Mouse (Mus musculus): ENCODE results near the gene Heatr5b. TPM values are rescaled to one million over a fixed set of nuclear protein-coding genes. Genes with fewer than 3 reads are reported as not detected.

The Heatr5b gene
- polyA plus RNA-seq, 1 experiment from 2014 or later, result 14.2 TPM

DNA sequence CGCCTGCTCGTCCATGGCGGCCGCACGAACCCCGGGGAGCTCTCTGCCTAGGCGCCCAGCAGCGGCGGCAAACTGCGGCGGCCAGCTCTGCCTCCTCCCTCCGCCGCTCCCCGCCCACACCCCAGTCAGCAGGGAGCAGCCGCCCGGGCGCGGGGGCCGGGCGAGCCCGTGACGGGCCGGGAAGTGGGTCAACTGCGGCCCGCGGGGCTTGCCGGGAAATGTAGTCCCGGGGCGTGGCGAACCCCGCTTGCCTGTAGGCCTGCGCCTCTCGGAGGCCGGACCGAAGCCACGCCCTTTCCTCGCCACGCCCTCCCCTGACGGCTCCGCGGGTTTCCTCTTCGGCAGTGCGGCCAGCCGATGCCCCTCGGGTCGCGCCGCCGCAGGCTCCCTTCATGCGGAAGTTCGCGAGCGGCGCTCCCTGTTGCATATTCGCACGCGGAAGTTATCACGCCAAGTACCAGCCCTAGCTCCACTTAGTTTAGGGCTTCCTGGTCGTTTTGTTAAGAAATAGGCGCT lies 98.6 kb downstream of the Heatr5b start:
- ATAC-seq (replicated peaks; ENCODE audit: insufficient number of reproducible peaks, low FRiP score, low TSS enrichment, low read depth) (peak; percentile 97), DNase-seq (ENCODE audit: low spot score) (peak; percentile 98)
- Histone ChIP-seq H3K9ac (replicated peaks; ENCODE audit: low read length) (peak overlapping the region; percentile 94), H3K4me3 (ENCODE audit: low read depth, low read length) (peak overlapping the region; percentile 87), H3K27ac (replicated peaks; ENCODE audit: low read depth, low read length) (peak overlapping the region; percentile 82), H3K9me3 (replicated peaks; ENCODE audit: control insufficient read depth, low read length) (no peaks in the 10 kb centered on the region), H3K36me3 (replicated peaks; ENCODE audit: control insufficient read depth, insufficient read depth, low read depth, low read length) (no peaks in the 10 kb centered on the region), H3K27me3 (ENCODE audit: control insufficient read depth, insufficient read depth, low read length) (no peaks in the 10 kb centered on the region), H3K4me2 (ENCODE audit: low read depth, low read length) (peak overlapping the region; percentile 76), H3K4me1 (ENCODE audit: control insufficient read depth, insufficient read depth, low read length) (no peaks in the 10 kb centered on the region; the same call in 1 of the 2 replicates)
- WGBS, result under 1% methylated on average over 56 of the region's 60 CpGs

DNA sequence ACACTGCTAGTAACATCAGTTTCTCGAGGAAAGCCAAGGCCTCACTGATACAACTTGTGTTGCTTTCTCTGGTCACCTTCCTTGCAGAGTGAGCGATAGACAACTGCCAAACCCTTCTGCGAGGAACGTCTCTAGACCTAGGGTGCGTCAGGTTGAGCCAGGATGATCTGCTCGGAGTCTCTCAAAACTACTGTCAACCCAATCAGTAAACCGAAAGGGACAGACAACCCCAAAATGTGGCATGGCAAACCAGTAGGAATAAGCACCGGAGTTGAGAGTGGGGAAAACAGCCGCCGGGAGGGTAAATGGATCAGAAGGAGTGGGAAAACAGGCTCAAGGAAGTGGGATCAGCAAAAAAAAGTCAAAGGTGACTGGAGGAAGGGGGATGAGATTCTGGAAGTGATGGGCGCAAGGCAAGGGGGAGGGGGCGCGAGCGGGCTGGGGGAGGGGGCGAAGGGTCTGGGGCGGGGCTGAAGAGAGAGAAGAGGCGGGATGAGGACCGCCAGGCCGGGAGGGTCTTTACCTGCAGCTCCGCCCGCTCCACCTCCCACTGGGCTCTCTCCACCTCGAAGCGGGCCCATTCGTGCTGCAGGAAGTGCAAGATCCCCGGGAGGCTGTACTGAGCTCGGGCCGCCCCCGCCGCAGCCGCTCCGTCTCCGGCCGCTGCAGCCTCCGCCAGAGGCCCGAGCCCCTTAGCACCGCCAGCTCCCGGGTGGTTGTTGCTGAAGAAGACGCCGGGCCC lies 99.3 kb downstream of the Heatr5b start:
- Histone ChIP-seq H3K27ac (replicated peaks; ENCODE audit: low read depth, low read length) (peak overlapping the region; percentile 82), H3K4me2 (ENCODE audit: low read depth, low read length) (peak overlapping the region; percentile 53), H3K4me1 (ENCODE audit: control insufficient read depth, insufficient read depth, low read length) (no peaks in the 10 kb centered on the region; the same call in 1 of the 2 replicates), H3K9me3 (replicated peaks; ENCODE audit: control insufficient read depth, low read length) (no peaks in the 10 kb centered on the region), H3K4me3 (ENCODE audit: low read depth, low read length) (peak overlapping the region; percentile 87), H3K27me3 (ENCODE audit: control insufficient read depth, insufficient read depth, low read length) (no peaks in the 10 kb centered on the region), H3K36me3 (replicated peaks; ENCODE audit: control insufficient read depth, insufficient read depth, low read depth, low read length) (no peaks in the 10 kb centered on the region), H3K9ac (replicated peaks; ENCODE audit: low read length) (peak overlapping the region; percentile 94)
- DNase-seq (ENCODE audit: low spot score) (peak; percentile 59), ATAC-seq (replicated peaks; ENCODE audit: insufficient number of reproducible peaks, low FRiP score, low TSS enrichment, low read depth) (peak; percentile 85)
- WGBS, result under 1% methylated on average over 33 of the region's 39 CpGs

DNA sequence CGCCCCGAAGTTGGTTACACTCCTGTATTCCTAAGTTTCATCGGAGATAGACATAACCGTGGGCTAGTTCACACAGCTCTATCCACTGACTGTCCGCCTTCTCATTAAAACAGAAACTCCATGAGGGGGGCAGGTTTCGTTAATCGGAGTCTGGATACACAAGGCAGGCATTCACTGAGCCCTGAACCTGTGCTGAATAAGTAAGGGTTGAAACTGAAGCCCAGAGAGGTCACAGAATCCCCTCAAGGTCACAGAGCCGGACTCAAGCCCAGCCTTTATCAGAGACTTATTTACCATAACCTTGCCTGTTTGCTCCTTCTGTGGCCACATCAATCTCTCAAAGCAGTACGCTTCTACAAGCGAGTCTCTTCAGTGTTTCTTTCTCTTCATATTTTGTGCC lies 100.4 kb downstream of the Heatr5b start:
- H3K4me1 ChIP-seq (ENCODE audit: control insufficient read depth, insufficient read depth, low read length), result no peaks in the 10 kb centered on the region; the same call in 1 of the 2 replicates
- no peak overlapping the region; the same call in none of the 2 replicates for H3K4me2 ChIP-seq (ENCODE audit: low read depth, low read length)
- H3K27me3 ChIP-seq (ENCODE audit: control insufficient read depth, insufficient read depth, low read length), result no peaks in the 10 kb centered on the region
- no peaks in the 10 kb centered on the region for H3K36me3 ChIP-seq (replicated peaks; ENCODE audit: control insufficient read depth, insufficient read depth, low read depth, low read length)
- H3K27ac ChIP-seq (replicated peaks; ENCODE audit: low read depth, low read length), result no peak overlapping the region
- no peaks in the 10 kb centered on the region for H3K9me3 ChIP-seq (replicated peaks; ENCODE audit: control insufficient read depth, low read length)
- H3K4me3 ChIP-seq (ENCODE audit: low read depth, low read length), result no peak overlapping the region
- DNase-seq (ENCODE audit: low spot score) (no peak), ATAC-seq (replicated peaks; ENCODE audit: insufficient number of reproducible peaks, low FRiP score, low TSS enrichment, low read depth) (no peak)
- H3K9ac ChIP-seq (replicated peaks; ENCODE audit: low read length), result 0 out of 2 replicates have a peak overlapping the region, but pooled peaks have one; percentile 22
- WGBS, result 66% methylated on average over 10 of the region's 10 CpGs

DNA sequence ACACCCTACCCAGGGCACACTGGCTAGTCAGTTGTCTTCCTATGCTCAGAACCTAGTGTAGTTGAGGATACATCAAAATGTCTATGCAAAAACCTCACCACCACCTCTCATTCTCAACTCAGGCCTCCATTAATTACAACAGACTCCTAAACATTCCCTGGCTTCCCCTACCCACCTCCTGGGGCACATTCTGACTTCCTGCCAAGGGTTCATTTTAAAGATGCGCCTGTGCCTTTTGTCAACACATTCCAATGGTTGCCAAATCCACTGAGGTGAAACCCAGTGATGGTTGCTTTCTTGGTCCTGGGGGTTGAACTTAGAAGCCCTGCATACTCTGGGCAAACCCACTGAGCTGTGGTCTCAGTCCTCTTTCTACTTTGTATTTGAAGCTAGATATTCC lies 103.1 kb downstream of the Heatr5b start:
- no peak overlapping the region for H3K9ac ChIP-seq (replicated peaks; ENCODE audit: low read length)
- no peak overlapping the region for H3K27ac ChIP-seq (replicated peaks; ENCODE audit: low read depth, low read length)
- no peaks in the 10 kb centered on the region for H3K27me3 ChIP-seq (ENCODE audit: control insufficient read depth, insufficient read depth, low read length)
- H3K4me2 ChIP-seq (ENCODE audit: low read depth, low read length), result no peak overlapping the region
- ATAC-seq (replicated peaks; ENCODE audit: insufficient number of reproducible peaks, low FRiP score, low TSS enrichment, low read depth) (no peak), DNase-seq (ENCODE audit: low spot score) (no peak)
- no peaks in the 10 kb centered on the region; the same call in 1 of the 2 replicates for H3K4me1 ChIP-seq (ENCODE audit: control insufficient read depth, insufficient read depth, low read length)
- H3K36me3 ChIP-seq (replicated peaks; ENCODE audit: control insufficient read depth, insufficient read depth, low read depth, low read length), result no peaks in the 10 kb centered on the region
- H3K9me3 ChIP-seq (replicated peaks; ENCODE audit: control insufficient read depth, low read length), result no peaks in the 10 kb centered on the region
- WGBS, result 66% methylated on average over 1 of the region's 1 CpGs
- no peak overlapping the region for H3K4me3 ChIP-seq (ENCODE audit: low read depth, low read length)

DNA sequence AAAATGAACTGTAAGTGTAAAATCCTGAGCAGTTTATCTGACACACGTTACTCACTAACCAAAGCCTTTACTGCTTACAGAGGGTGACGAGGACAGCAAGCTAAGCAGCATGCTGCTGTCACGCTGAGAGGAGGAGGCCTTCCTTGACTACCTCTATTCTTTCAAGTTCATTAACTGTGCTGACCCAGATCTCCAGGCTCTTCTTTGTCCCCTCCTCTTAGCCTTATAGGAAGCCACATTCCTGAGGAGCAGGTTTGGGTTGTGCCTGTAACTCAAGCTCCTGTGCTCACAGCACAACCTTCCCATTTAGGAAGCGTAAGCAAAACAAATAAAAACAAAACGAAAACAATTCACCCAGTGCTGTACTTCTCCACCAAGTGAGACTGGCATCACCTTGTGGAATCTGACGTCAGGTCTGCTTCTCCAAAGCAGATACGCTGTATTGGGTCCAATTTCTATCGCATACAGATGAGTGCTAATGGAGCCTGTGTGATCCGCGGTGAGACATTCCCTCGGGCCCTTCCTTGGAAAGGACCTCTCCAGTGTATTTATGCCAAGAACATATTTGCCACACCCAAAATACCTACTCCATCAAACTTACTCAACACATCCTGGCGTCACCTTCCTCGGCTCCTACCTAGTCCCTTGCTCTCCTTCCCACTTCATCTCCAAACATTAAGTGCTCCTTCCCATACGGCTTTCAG lies 108.3 kb downstream of the Heatr5b start:
- Histone ChIP-seq H3K36me3 (replicated peaks; ENCODE audit: control insufficient read depth, insufficient read depth, low read depth, low read length) (no peaks in the 10 kb centered on the region), H3K4me1 (ENCODE audit: control insufficient read depth, insufficient read depth, low read length) (no peaks in the 10 kb centered on the region), H3K27me3 (ENCODE audit: control insufficient read depth, insufficient read depth, low read length) (no peaks in the 10 kb centered on the region), H3K4me3 (ENCODE audit: low read depth, low read length) (no peak overlapping the region), H3K9ac (replicated peaks; ENCODE audit: low read length) (no peak overlapping the region), H3K4me2 (ENCODE audit: low read depth, low read length) (no peak overlapping the region), H3K27ac (replicated peaks; ENCODE audit: low read depth, low read length) (no peak overlapping the region), H3K9me3 (replicated peaks; ENCODE audit: control insufficient read depth, low read length) (no peaks in the 10 kb centered on the region)
- no peak for DNase-seq (ENCODE audit: low spot score)
- WGBS, result 76% methylated on average over 14 of the region's 14 CpGs
- no peak for ATAC-seq (replicated peaks; ENCODE audit: insufficient number of reproducible peaks, low FRiP score, low TSS enrichment, low read depth)

DNA sequence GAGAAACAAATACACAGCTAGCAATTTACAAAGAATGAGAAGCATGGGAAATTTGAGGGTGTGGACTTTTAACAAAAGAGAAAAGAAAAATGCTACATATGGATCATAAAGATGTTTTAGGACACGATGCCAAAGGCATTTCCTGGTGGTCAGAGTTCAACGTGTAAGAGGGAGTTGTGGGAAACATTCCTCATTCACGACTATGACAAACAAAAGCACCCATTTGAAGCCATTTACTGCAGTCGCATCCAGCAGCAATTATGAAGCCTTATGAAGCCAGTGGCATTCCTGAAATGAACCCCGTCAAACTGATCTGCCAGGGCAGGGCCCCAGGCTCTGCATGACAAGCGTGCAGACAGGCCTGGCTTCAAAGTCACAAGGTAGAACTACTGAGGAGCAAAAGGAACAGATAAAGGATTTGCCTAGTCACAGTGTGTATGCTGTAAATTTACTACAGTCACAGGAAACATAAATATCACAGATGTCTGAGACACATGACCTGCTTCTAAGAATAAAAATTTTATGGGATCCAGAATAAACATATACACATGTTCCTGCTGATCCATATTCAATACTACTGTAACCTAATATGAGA lies 110.6 kb downstream of the Heatr5b start:
- no peak overlapping the region for H3K4me2 ChIP-seq (ENCODE audit: low read depth, low read length)
- DNase-seq (ENCODE audit: low spot score) (no peak), ATAC-seq (replicated peaks; ENCODE audit: insufficient number of reproducible peaks, low FRiP score, low TSS enrichment, low read depth) (no peak)
- H3K9ac ChIP-seq (replicated peaks; ENCODE audit: low read length), result no peak overlapping the region
- no peak overlapping the region for H3K27ac ChIP-seq (replicated peaks; ENCODE audit: low read depth, low read length)
- WGBS, result 51% methylated on average over 6 of the region's 6 CpGs
- H3K27me3 ChIP-seq (ENCODE audit: control insufficient read depth, insufficient read depth, low read length), result no peaks in the 10 kb centered on the region
- H3K4me1 ChIP-seq (ENCODE audit: control insufficient read depth, insufficient read depth, low read length), result no peaks in the 10 kb centered on the region
- no peaks in the 10 kb centered on the region for H3K36me3 ChIP-seq (replicated peaks; ENCODE audit: control insufficient read depth, insufficient read depth, low read depth, low read length)
- H3K4me3 ChIP-seq (ENCODE audit: low read depth, low read length), result no peak overlapping the region
- H3K9me3 ChIP-seq (replicated peaks; ENCODE audit: control insufficient read depth, low read length), result no peaks in the 10 kb centered on the region

DNA sequence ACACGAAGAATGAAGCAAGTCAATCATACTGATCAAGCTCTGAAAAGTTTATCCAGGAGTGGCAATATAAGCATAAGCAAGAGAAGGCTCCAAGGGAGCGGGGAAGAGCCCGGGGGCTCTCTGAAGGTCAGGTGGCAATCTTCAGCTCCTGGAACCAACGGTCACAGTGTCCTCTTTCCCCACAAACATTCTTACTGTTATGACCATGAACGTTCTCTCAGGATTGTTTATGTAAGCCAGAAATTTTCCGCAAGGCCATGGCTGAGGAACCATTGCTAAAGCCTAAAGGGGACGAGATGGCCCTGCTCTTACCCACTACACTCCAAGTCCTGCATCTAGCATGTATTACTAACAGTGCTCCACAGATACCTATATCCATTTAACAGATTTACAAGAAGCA lies 113.5 kb downstream of the Heatr5b start:
- ATAC-seq (replicated peaks; ENCODE audit: insufficient number of reproducible peaks, low FRiP score, low TSS enrichment, low read depth) (no peak), DNase-seq (ENCODE audit: low spot score) (no peak)
- Histone ChIP-seq H3K27ac (replicated peaks; ENCODE audit: low read depth, low read length) (no peak overlapping the region), H3K4me2 (ENCODE audit: low read depth, low read length) (no peak overlapping the region), H3K36me3 (replicated peaks; ENCODE audit: control insufficient read depth, insufficient read depth, low read depth, low read length) (no peaks in the 10 kb centered on the region; the same call in 1 of the 2 replicates), H3K27me3 (ENCODE audit: control insufficient read depth, insufficient read depth, low read length) (no peaks in the 10 kb centered on the region), H3K4me3 (ENCODE audit: low read depth, low read length) (no peak overlapping the region), H3K9me3 (replicated peaks; ENCODE audit: control insufficient read depth, low read length) (no peaks in the 10 kb centered on the region), H3K4me1 (ENCODE audit: control insufficient read depth, insufficient read depth, low read length) (no peaks in the 10 kb centered on the region), H3K9ac (replicated peaks; ENCODE audit: low read length) (no peak overlapping the region)
- WGBS, result 77% methylated on average over 7 of the region's 7 CpGs
